ENCODE assay signal across 12 mouse cellular contexts in genomic region chr2:11336320-11336719, GRCm38 (mm10).
DNase-seq lines count a peak whose midpoint lies in the region; ATAC-seq and TF ChIP-seq lines count a peak whose summit lies in the region.
"Had no signal": no experiment of that assay in that cellular context is flagged by ENCODE, and none has a peak within 500 bp of the region (broad histone marks: within the 10 kb centered on the region; RNA-seq: fewer than 3 reads in every experiment).

No protein-coding gene starts in this region.

- H3K4me3 ChIP-seq in heart, postnatal 0 days (ENCODE audit: low read depth, low read length) = no peak overlapping the region
- H3K4me3 ChIP-seq in MEL (ENCODE audit: control insufficient read depth in 1 of 2, insufficient read depth in 1 of 2, low read depth in 2 of 2, low read length in 2 of 2) = no peak overlapping the region
- H3K4me3 ChIP-seq in liver, embryonic 11.5 days (ENCODE audit: low read depth, low read length) = no peak overlapping the region
- H3K4me3 ChIP-seq: limb, embryonic 10.5 days; myocyte had no signal

- peak; percentile 9 for DNase-seq in adrenal gland, postnatal 10 days
- no peak for DNase-seq in adrenal gland, adult 18-20 months (ENCODE audit: low spot score in 2 of 2)
- no peak for DNase-seq in heart, postnatal 0 days (ENCODE audit: low spot score)
- no peak for DNase-seq in heart, adult 9 months (ENCODE audit: low spot score in 2 of 2)
- peak; percentile 27 for DNase-seq in MEL (ENCODE audit: low read depth, low spot score)
- DNase-seq in liver, embryonic 11.5 days (ENCODE audit: low spot score) = peak; percentile 40
- DNase-seq in thymus, postnatal 0 days (ENCODE audit: low spot score) = no peak
- DNase-seq in kidney, postnatal 25 days = no peak
- DNase-seq: kidney, adult 2 months; lung, postnatal 36 days had no signal

- H3K27ac ChIP-seq in heart, postnatal 0 days (ENCODE audit: low read depth) = no peak overlapping the region
- H3K27ac ChIP-seq in MEL (ENCODE audit: control insufficient read depth, low read depth, low read length) = no peak overlapping the region
- H3K27ac ChIP-seq in liver, embryonic 11.5 days (ENCODE audit: low read depth, low read length) = no peak overlapping the region
- H3K27ac ChIP-seq: limb, embryonic 10.5 days had no signal

- H3K36me3 ChIP-seq in heart, postnatal 0 days (replicated peaks; ENCODE audit: control insufficient read depth, insufficient read depth, low read length) = no peaks in the 10 kb centered on the region
- peaks cover 0 to 8% of the 10 kb centered on the region in 2 experiments; a peak in 2 of 4 replicates for H3K36me3 ChIP-seq in MEL (ENCODE audit: control insufficient read depth in 1 of 2, insufficient read depth in 2 of 2, low read length in 2 of 2)
- no peaks in the 10 kb centered on the region for H3K36me3 ChIP-seq in liver, embryonic 11.5 days (ENCODE audit: control insufficient read depth, insufficient read depth, low read length)
- H3K36me3 ChIP-seq: limb, embryonic 10.5 days had no signal

- H3K9ac ChIP-seq in heart, postnatal 0 days (replicated peaks; ENCODE audit: low read depth, low read length) = no peak overlapping the region
- no peak overlapping the region for H3K9ac ChIP-seq in MEL (ENCODE audit: control insufficient read depth, low read depth, low read length, poor library complexity, severe bottlenecking)
- no peak overlapping the region for H3K9ac ChIP-seq in liver, embryonic 11.5 days (ENCODE audit: low read depth, low read length)

- peak overlapping the region; percentile 31; the same call in 1 of the 2 replicates for H3K4me2 ChIP-seq in heart, postnatal 0 days (ENCODE audit: low read depth, low read length)
- 0 out of 2 replicates have a peak overlapping the region, but pooled peaks have one; percentile 1 for H3K4me2 ChIP-seq in liver, embryonic 11.5 days

- ATAC-seq in heart, postnatal 0 days (ENCODE audit: insufficient read depth, low read depth) = no peak
- ATAC-seq in liver, embryonic 11.5 days (replicated peaks; ENCODE audit: low FRiP score) = 0 out of 2 replicates have a peak, but pooled peaks have one; percentile 41

- no peak for TF ChIP-seq CTCF in heart, postnatal 0 days (IDR thresholded peaks at IDR 0.05; ENCODE audit: low read depth)
- TF ChIP-seq CTCF in MEL (IDR thresholded peaks at IDR 0.05 in 2 of 3, conservative IDR thresholded peaks at IDR 0.05 in 1 of 3; ENCODE audit: control insufficient read depth in 1 of 3, insufficient read depth in 1 of 3, low read depth in 2 of 3, low read length in 3 of 3, poor library complexity in 1 of 3, severe bottlenecking in 1 of 3) = no peak

- H3K9me3 ChIP-seq in heart, postnatal 0 days (replicated peaks; ENCODE audit: control insufficient read depth, low read length) = no peaks in the 10 kb centered on the region
- H3K9me3 ChIP-seq in MEL (replicated peaks; ENCODE audit: insufficient read depth, low read length) = no peaks in the 10 kb centered on the region
- no peaks in the 10 kb centered on the region for H3K9me3 ChIP-seq in liver, embryonic 11.5 days (ENCODE audit: control insufficient read depth, low read length)
- H3K9me3 ChIP-seq: limb, embryonic 10.5 days had no signal

- WGBS in heart, postnatal 0 days = 8% methylated on average over 8 of the region's 8 CpGs
- 9% methylated on average over 8 of the region's 8 CpGs for WGBS in liver, embryonic 11.5 days

- TF ChIP-seq RAD21 in MEL (IDR thresholded peaks at IDR 0.05; ENCODE audit: low read depth, low read length) = no peak

- no peak for TF ChIP-seq POLR2A in MEL (IDR thresholded peaks at IDR 0.05; ENCODE audit: control insufficient read depth in 1 of 2, insufficient read depth in 1 of 2, low read depth in 1 of 2, low read length in 2 of 2, poor library complexity in 1 of 2)

- no peak for TF ChIP-seq EP300 in heart, postnatal 0 days (IDR thresholded peaks at IDR 0.05; ENCODE audit: low read depth)
- no peak for TF ChIP-seq EP300 in MEL (IDR thresholded peaks at IDR 0.05; ENCODE audit: low read depth in 1 of 2, low read length in 2 of 2)

- no peaks in the 10 kb centered on the region for H3K79me2 ChIP-seq in MEL (ENCODE audit: control insufficient read depth, insufficient read depth, low read length, poor library complexity)

- H3K4me1 ChIP-seq in heart, postnatal 0 days (ENCODE audit: control insufficient read depth, insufficient read depth) = 0 out of 2 replicates have a peak, but pooled peaks cover 3% of the 10 kb centered on the region
- peaks cover 3 to 22% of the 10 kb centered on the region in 2 experiments; a peak in 3 of 4 replicates for H3K4me1 ChIP-seq in MEL (ENCODE audit: control insufficient read depth in 1 of 2, insufficient read depth in 2 of 2, low read length in 2 of 2)
- peaks cover 7% of the 10 kb centered on the region for H3K4me1 ChIP-seq in liver, embryonic 11.5 days (replicated peaks; ENCODE audit: control insufficient read depth, insufficient read depth, low read length)
- H3K4me1 ChIP-seq: limb, embryonic 10.5 days had no signal

- no peaks in the 10 kb centered on the region for H3K27me3 ChIP-seq in heart, postnatal 0 days (ENCODE audit: control insufficient read depth, insufficient read depth, low read length)
- H3K27me3 ChIP-seq in MEL (ENCODE audit: control insufficient read depth in 1 of 2, insufficient read depth in 2 of 2, low read length in 2 of 2) = no peaks in the 10 kb centered on the region; a peak in 2 of 4 replicates
- no peaks in the 10 kb centered on the region for H3K27me3 ChIP-seq in liver, embryonic 11.5 days (replicated peaks; ENCODE audit: control insufficient read depth, insufficient read depth, low read length)

TF ChIP-seq in MEL, 35 proteins besides CTCF, POLR2A, EP300 and RAD21:
- TF ChIP-seq MAX (IDR thresholded peaks at IDR 0.05; ENCODE audit: low read length) (no peak), JUND (IDR thresholded peaks at IDR 0.05; ENCODE audit: low read depth, low read length) (no peak), GATA1 (IDR thresholded peaks at IDR 0.05; ENCODE audit: low read depth, low read length) (peak; percentile 52), RCOR1 (IDR thresholded peaks at IDR 0.05; ENCODE audit: low read depth, low read length) (peak; percentile 3; the same call in 1 of the 2 replicates), HCFC1 (IDR thresholded peaks at IDR 0.05; ENCODE audit: low read depth, low read length) (no peak), ETS1 (IDR thresholded peaks at IDR 0.05; ENCODE audit: low read depth, low read length) (no peak), UBTF (IDR thresholded peaks at IDR 0.05; ENCODE audit: borderline replicate concordance, insufficient read depth, low read depth, low read length) (no peak), MEF2A (IDR thresholded peaks at IDR 0.05; ENCODE audit: extremely low read depth, insufficient replicate concordance, low read depth, low read length, poor library complexity, severe bottlenecking) (no peak)

Comparison
In these comparisons a context has a peak if more than half of its experiments do, and no peak if none do; other contexts are left out.
1. DNase-seq: peak in adrenal gland, postnatal 10 days (single experiment), MEL (single experiment) and liver, embryonic 11.5 days (single experiment); none in adrenal gland, adult 18-20 months (0 of 2), heart, postnatal 0 days (single experiment), heart, adult 9 months (0 of 2), thymus, postnatal 0 days (single experiment) and kidney, postnatal 25 days (0 of 2).